Mouse (Mus musculus): ENCODE measurements at regions not wholly inside any gene's neighbourhood (a gene's known extent, or its start where the extent isn't known, plus 50 kb on each side); places are given as distances from the start of the nearest gene placed in this dataset.

- no peak for DNase-seq (ENCODE audit: low spot score in 2 of 2)
Measured at GRCm38 (mm10) chr9:83276291-83276690, 129.8 kb upstream of the Hmgn3 start.

DNA sequence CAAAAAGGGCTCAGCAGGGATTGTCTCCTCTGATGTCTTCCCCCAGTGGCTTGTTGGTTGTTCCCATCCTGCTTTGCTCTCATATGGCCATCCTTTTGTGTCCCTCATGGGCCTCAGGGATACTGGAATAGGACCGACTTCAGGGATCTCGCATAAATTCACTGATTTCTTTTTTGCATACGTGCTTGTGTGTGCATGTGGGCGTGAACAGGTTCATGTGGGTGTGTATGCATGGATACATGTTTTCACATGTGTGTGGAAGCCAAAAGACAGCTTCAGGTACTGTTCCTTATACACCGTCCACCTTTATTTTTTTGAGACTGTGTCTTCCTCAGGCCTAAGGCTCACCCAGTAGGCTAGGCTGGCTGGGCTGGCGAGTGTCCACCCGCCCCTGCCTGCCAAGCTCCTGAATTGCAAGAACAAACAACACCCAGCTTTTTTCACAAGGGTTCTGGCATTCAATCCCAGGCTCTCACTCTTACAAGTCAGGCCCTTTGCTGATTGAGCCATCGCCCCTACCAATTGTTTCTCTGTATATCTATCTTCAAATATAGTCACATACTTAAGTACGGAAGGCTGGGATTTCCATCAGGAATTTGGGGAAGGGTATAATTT is 127.0 kb upstream of the Hmgn3 start:
- peak; percentile 15 to 39 for DNase-seq (ENCODE audit: low spot score in 2 of 2)

GRCm38 (mm10) chr9:83265736-83266135 is 119.3 kb upstream of the Hmgn3 start:
- DNase-seq (ENCODE audit: low spot score in 2 of 2) = no peak

- DNase-seq (ENCODE audit: low spot score in 2 of 2) = no peak
Measured at GRCm38 (mm10) chr9:83259511-83259910, 113.0 kb upstream of the Hmgn3 start.

DNA sequence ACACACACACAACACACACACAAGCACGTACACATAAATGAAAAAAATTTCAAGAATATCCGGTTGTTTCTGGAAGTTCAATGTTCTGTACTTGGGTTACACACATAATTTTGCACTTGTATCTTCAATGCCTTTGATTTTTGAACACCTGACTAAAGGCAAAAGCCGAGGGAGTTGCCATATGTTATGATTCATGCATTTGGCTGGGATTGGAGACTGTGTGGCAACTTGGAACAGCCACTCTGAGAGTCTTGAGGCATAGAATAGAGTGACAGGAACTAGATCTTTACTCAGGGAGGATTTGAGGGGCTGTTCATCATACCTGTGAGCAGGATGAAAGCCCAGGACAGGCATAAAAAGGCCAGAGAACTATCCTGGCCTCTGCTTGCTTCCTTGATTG is 112.5 kb upstream of the Hmgn3 start:
- DNase-seq (ENCODE audit: low spot score in 2 of 2) = no peak

DNA sequence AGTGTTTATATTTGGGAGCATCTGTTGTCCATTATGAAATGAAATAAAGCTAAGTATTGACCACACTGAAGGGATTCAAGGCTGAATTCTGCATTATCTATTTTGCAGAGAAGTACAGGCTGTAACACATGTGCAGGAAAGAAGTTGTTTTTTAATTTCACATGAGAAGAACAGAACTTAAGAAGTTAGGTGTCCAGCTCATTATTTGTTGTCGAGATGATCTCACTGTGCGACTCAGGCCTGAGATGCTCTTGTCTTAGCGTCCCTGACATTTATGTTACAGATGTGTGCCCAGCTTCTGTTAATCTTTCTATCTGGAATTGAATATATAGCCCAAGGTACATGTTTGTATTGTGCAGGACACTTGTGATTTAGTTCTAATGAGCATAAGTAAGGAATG is 112.0 kb upstream of the Hmgn3 start:
- DNase-seq (ENCODE audit: low spot score in 2 of 2) = no peak

GRCm38 (mm10) chr9:83254356-83254755 is 107.9 kb upstream of the Hmgn3 start:
- DNase-seq (ENCODE audit: low spot score in 2 of 2) = no peak

GRCm38 (mm10) chr9:83253789-83254188 is 107.3 kb upstream of the Hmgn3 start:
- no peak for DNase-seq (ENCODE audit: low spot score in 2 of 2)

DNA sequence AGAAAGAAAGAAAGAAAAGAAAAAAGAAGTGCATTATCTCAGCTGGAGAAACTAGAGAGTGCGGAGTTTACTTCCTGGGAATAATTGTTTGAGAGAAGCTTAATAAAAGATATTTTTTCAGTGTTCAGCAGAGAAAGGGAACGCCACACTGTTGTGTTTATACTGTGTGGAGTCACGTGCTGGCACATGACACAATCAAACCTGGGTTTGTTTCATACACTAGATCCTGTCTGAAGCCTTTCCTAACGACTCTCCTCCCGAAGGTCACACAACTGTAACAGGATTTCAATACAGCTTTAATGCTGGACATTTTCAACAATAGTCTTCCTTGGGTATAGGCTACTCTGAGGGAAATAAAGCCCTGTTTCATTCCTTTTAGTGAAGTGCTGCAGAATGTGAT is 105.3 kb upstream of the Hmgn3 start:
- DNase-seq (ENCODE audit: low spot score in 2 of 2) = no peak

DNA sequence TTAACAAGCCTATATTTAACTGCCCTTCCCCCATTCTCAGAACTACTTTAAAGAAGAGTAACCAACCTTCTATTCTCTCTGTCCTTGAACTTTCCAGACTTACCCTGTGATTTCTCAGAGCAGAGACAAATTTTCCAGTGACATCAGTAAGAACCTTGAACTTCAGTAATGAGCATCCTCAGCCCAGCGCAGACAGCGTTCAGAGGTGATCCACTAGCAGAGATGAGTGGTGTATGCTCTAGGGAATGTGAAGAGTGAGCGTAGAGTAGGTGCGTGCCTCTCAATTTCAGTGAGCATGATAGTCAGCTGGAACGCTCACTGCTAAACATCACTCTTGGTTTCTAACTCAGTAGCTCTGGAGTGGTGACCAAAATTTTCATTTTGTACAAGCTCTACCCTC is 103.4 kb upstream of the Hmgn3 start:
- DNase-seq (ENCODE audit: low spot score in 2 of 2) = no peak

GRCm38 (mm10) chr9:83248164-83248730 is 101.8 kb upstream of the Hmgn3 start:
- DNase-seq (ENCODE audit: low spot score in 2 of 2) = no peak

GRCm38 (mm10) chr9:83247066-83247668 is 100.7 kb upstream of the Hmgn3 start:
- DNase-seq (ENCODE audit: low spot score in 2 of 2) = no peak

DNA sequence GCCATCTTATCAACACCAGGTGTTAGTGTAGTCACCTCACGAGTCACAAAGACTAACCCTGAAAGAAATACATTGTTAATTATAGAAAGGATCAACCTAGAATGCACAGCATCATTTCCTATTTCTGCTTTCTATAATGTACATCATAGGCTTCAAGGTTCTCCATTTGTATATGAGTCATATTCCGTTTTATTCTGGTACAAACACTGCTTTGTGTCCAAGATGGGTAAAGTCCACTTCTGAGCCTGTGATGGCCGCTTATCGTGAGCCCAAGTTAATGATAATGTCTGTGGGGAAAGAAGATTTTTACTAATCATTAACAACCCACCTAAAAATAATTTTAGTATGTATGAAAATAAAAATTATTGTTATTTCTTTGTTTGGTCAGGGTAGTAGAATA is 94.6 kb upstream of the Hmgn3 start:
- DNase-seq (ENCODE audit: low spot score in 2 of 2) = no peak

- no peak for DNase-seq (ENCODE audit: low spot score in 2 of 2)
Measured at GRCm38 (mm10) chr9:83239097-83239496, 92.6 kb upstream of the Hmgn3 start.

DNA sequence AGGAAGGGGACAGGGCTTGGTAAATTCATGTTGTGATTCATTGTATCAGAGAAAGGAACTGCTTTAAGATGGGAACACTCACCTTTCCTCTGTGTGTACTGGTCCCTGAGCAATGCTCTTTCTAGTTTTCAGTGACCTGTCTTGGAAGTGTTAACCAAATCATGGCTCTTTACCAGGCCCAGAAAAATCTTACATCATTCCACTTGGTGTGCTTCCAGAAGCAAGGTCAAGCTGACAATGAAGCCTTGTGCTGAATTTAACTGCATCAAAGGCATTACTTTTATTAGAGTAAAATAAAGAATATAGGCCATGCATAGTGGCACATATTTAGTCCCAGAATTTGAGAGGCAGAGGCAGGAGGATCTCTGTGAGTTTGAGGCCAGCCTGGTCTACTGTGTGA is 75.4 kb upstream of the Hmgn3 start:
- DNase-seq (ENCODE audit: low spot score in 2 of 2) = no peak

GRCm38 (mm10) chr9:83202583-83202982 is 56.1 kb upstream of the Hmgn3 start:
- no peak for DNase-seq (ENCODE audit: low spot score in 2 of 2)

GRCm38 (mm10) chr9:83199771-83200170 is 53.3 kb upstream of the Hmgn3 start:
- no peak for DNase-seq (ENCODE audit: low spot score in 2 of 2)

DNA sequence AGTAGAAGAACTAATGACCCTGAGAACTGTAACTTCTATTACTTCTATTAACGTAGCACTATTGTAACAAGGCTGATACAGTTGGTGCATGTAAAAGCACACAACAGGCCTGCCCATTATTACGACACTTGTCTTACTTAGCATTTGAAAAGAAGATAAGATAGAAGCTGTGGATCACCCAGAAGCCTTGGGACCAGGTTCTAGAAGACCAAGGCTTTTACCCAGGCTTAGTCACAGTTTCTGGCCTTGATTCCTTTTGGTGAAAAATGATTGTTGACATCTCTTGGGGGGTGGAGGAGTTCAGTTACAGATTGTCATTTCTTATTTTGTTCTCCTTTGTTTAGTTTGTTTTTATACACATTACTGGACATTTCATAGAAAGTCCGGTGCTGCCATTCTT is 52.7 kb upstream of the Hmgn3 start:
- no peak for DNase-seq (ENCODE audit: low spot score in 2 of 2)

- DNase-seq (ENCODE audit: low spot score in 2 of 2) = no peak
Measured at GRCm38 (mm10) chr9:83197013-83197412, 50.5 kb upstream of the Hmgn3 start.

Measured in layer of hippocampus, postnatal 10 days (tissue).